Comparison of ENCODE assay signal across 16 mouse cellular contexts in genomic region chr10:84021167-84022120, GRCm38 (mm10).
DNase-seq lines count a peak whose midpoint lies in the region; ATAC-seq and TF ChIP-seq lines count a peak whose summit lies in the region.
"Had no signal": no experiment of that assay in that cellular context is flagged by ENCODE, and none has a peak within 500 bp of the region (broad histone marks: within the 10 kb centered on the region; RNA-seq: fewer than 3 reads in every experiment).

No protein-coding gene starts in this region.

- peaks cover 35% of the 10 kb centered on the region for H3K4me1 ChIP-seq in forebrain, embryonic 10.5 days
- H3K4me1 ChIP-seq in forebrain, embryonic 13.5 days = 0 out of 2 replicates have a peak, but pooled peaks cover 5% of the 10 kb centered on the region
- no peaks in the 10 kb centered on the region for H3K4me1 ChIP-seq in intestine, embryonic 15.5 days (replicated peaks)
- H3K4me1 ChIP-seq in intestine, postnatal 0 days (replicated peaks; ENCODE audit: control insufficient read depth, insufficient read depth, low read length) = no peaks in the 10 kb centered on the region

- DNase-seq in forebrain, embryonic 10.5 days (ENCODE audit: extremely low spot score, low spot score) = no peak
- DNase-seq in 3T3-L1 (ENCODE audit: low read depth, low spot score) = peak; percentile 60
- DNase-seq in embryo, embryonic 10.5 days (ENCODE audit: low spot score) = peak; percentile 64
- DNase-seq in cerebellum, postnatal 4 days (ENCODE audit: low spot score in 2 of 2) = no peak
- no peak for DNase-seq in gastrocnemius, postnatal 14 days
- DNase-seq: B cell, adult 2 months; cerebellum, adult 8-10 months; kidney, adult 11 months; kidney, postnatal 36 days; right cerebral cortex, postnatal 4 days; thymus, adult 18-20 months had no signal

- peak overlapping the region; percentile 59; the same call in 1 of the 2 replicates for H3K27ac ChIP-seq in forebrain, embryonic 10.5 days
- no peak overlapping the region for H3K27ac ChIP-seq in forebrain, embryonic 13.5 days
- no peak overlapping the region for H3K27ac ChIP-seq in intestine, embryonic 15.5 days
- H3K27ac ChIP-seq in intestine, postnatal 0 days (ENCODE audit: low read depth, low read length) = no peak overlapping the region
- H3K27ac ChIP-seq: embryonic facial prominence, embryonic 13.5 days; limb, embryonic 12.5 days had no signal

- no peaks in the 10 kb centered on the region for H3K36me3 ChIP-seq in forebrain, embryonic 10.5 days (replicated peaks)
- no peaks in the 10 kb centered on the region for H3K36me3 ChIP-seq in forebrain, embryonic 13.5 days (ENCODE audit: poor library complexity, severe bottlenecking)
- no peaks in the 10 kb centered on the region for H3K36me3 ChIP-seq in intestine, embryonic 15.5 days
- H3K36me3 ChIP-seq in intestine, postnatal 0 days (ENCODE audit: control insufficient read depth, insufficient read depth) = no peaks in the 10 kb centered on the region
- H3K36me3 ChIP-seq: embryonic facial prominence, embryonic 13.5 days; limb, embryonic 12.5 days had no signal

- no peak for TF ChIP-seq CTCF in intestine, postnatal 0 days (IDR thresholded peaks at IDR 0.05; ENCODE audit: low read depth)

- no peaks in the 10 kb centered on the region for H3K27me3 ChIP-seq in forebrain, embryonic 10.5 days (ENCODE audit: poor library complexity, severe bottlenecking)
- H3K27me3 ChIP-seq in forebrain, embryonic 13.5 days = no peaks in the 10 kb centered on the region
- no peaks in the 10 kb centered on the region for H3K27me3 ChIP-seq in intestine, embryonic 15.5 days (replicated peaks)
- no peaks in the 10 kb centered on the region for H3K27me3 ChIP-seq in intestine, postnatal 0 days (replicated peaks; ENCODE audit: control insufficient read depth, insufficient read depth, low read length)
- H3K27me3 ChIP-seq: embryonic facial prominence, embryonic 13.5 days; limb, embryonic 12.5 days had no signal

- no peak overlapping the region for H3K4me3 ChIP-seq in forebrain, embryonic 10.5 days
- H3K4me3 ChIP-seq in forebrain, embryonic 13.5 days = no peak overlapping the region
- H3K4me3 ChIP-seq in intestine, embryonic 15.5 days (replicated peaks) = no peak overlapping the region
- H3K4me3 ChIP-seq in intestine, postnatal 0 days (ENCODE audit: low read depth, low read length) = no peak overlapping the region
- H3K4me3 ChIP-seq: embryonic facial prominence, embryonic 13.5 days; limb, embryonic 12.5 days had no signal

- no peak overlapping the region for H3K4me2 ChIP-seq in forebrain, embryonic 13.5 days
- H3K4me2 ChIP-seq in intestine, embryonic 15.5 days (replicated peaks) = no peak overlapping the region
- H3K4me2 ChIP-seq in intestine, postnatal 0 days (replicated peaks; ENCODE audit: low read depth) = no peak overlapping the region
- H3K4me2 ChIP-seq: embryonic facial prominence, embryonic 13.5 days; limb, embryonic 12.5 days had no signal

- no peaks in the 10 kb centered on the region for H3K9me3 ChIP-seq in forebrain, embryonic 10.5 days
- no peaks in the 10 kb centered on the region for H3K9me3 ChIP-seq in forebrain, embryonic 13.5 days (replicated peaks)
- no peaks in the 10 kb centered on the region for H3K9me3 ChIP-seq in intestine, embryonic 15.5 days
- no peaks in the 10 kb centered on the region for H3K9me3 ChIP-seq in intestine, postnatal 0 days (ENCODE audit: control insufficient read depth)
- H3K9me3 ChIP-seq: embryonic facial prominence, embryonic 13.5 days; limb, embryonic 12.5 days had no signal

- intact Hi-C loops in gastrocnemius, postnatal 14 days (cut with DNase I; ENCODE audit: low total_unique reads) = loop anchor here (5.0 kb wide), 1 partner anchor 416 kb away; no protein-coding TSS in a partner anchor

- 81% methylated on average over 12 of the region's 12 CpGs for WGBS in forebrain, embryonic 10.5 days
- 77% methylated on average over 12 of the region's 12 CpGs for WGBS in forebrain, embryonic 13.5 days
- WGBS in intestine, embryonic 15.5 days = 65% methylated on average over 12 of the region's 12 CpGs
- WGBS in intestine, postnatal 0 days = 64% methylated on average over 12 of the region's 12 CpGs

- no peak for ATAC-seq in forebrain, embryonic 13.5 days
- ATAC-seq in intestine, embryonic 15.5 days = peak; percentile 71; the same call in 1 of the 2 replicates
- ATAC-seq in intestine, postnatal 0 days = no peak

- H3K9ac ChIP-seq in forebrain, embryonic 13.5 days = no peak overlapping the region
- no peak overlapping the region for H3K9ac ChIP-seq in intestine, embryonic 15.5 days
- H3K9ac ChIP-seq in intestine, postnatal 0 days (ENCODE audit: low read depth, low read length) = no peak overlapping the region
- H3K9ac ChIP-seq: embryonic facial prominence, embryonic 13.5 days; limb, embryonic 12.5 days had no signal

Comparison
In these comparisons a context has a peak if more than half of its experiments do, and no peak if none do; other contexts are left out.
1. DNase-seq: peak in 3T3-L1 (single experiment) and embryo, embryonic 10.5 days (single experiment); none in forebrain, embryonic 10.5 days (single experiment), cerebellum, postnatal 4 days (0 of 2) and gastrocnemius, postnatal 14 days (single experiment).